Mouse (Mus musculus) spleen, adult 2 months (tissue): ENCODE data around the gene Agrp.

ENCODE experiments used
- CTCF ChIP-seq: fragments of 200-500 bp; IDR thresholded peaks from 2 replicates; pipeline ENCODE4 v1.5.1; 2011; ENCODE audit warnings: mild to moderate bottlenecking, inconsistent platforms; ENCODE audit not compliant: insufficient read depth, insufficient read length, insufficient replicate concordance; ENCODE audit errors: extremely low read depth
- POLR2A ChIP-seq: fragments of 200-500 bp; IDR thresholded peaks from 2 replicates; pipeline ENCODE4 v1.6.1; 2011; ENCODE audit warnings: low read depth, low read length, inconsistent platforms

DNA sequence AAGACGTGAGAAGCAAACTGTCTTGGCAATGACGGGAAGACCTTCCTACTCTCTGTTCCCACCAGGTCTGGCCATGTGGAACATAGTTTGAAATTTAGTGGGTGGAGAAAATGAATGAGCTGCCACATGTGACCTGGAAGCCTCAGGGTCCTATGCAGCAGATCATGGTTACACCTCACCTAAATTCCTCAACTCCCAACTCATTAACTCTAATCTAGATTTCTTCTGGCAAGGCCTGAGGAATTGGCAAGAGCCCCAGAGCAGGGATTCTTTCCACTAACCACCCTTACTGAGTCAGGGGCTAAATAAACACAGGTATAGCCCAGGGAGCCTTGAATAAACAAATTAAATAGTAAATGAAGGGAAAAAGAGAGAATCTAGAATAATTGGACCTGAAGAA is 85.2 kb downstream of the Agrp start:
- no peak for TF ChIP-seq CTCF
- no peak for TF ChIP-seq POLR2A
